Mouse (Mus musculus) stomach, embryonic 16.5 days (tissue): ENCODE results near the gene Sult4a1. TPM values are rescaled to one million over a fixed set of nuclear protein-coding genes. Genes with fewer than 3 reads are reported as not detected.

Experiments used
- ATAC-seq: fragments of 200-750 bp; cut with Nextera tagmentation; 2 replicates; pipeline ENCODE4 v1.8.0; 2017; ENCODE audit warnings: moderate number of reproducible peaks, moderate TSS enrichment; ENCODE audit not compliant: insufficient read depth, low FRiP score
- H3K27ac ChIP-seq: fragments of 300-500 bp; sonication (generic); 2 replicates; pipeline ENCODE4 v1.5.1; 2014; ENCODE audit warnings: low read length
- H3K27me3 ChIP-seq: fragments of 300-500 bp; sonication (generic); 2 replicates; pipeline ENCODE4 v1.6.1; 2014; ENCODE audit warnings: low read length, control low read depth, mixed read lengths; ENCODE audit not compliant: control insufficient read depth, insufficient read depth
- H3K36me3 ChIP-seq: fragments of 300-500 bp; sonication (generic); 2 replicates; pipeline ENCODE4 v1.6.1; 2014; ENCODE audit warnings: low read length; ENCODE audit not compliant: control insufficient read depth, insufficient read depth
- H3K4me1 ChIP-seq: fragments of 300-500 bp; sonication (generic); 2 replicates; pipeline ENCODE4 v1.6.1; 2014; ENCODE audit warnings: low read length, control low read depth, mixed read lengths; ENCODE audit not compliant: control insufficient read depth, insufficient read depth
- H3K4me2 ChIP-seq: fragments of 300-500 bp; sonication (generic); 2 replicates; pipeline ENCODE4 v1.6.1; 2014; ENCODE audit warnings: low read depth, low read length, mixed read lengths
- H3K4me3 ChIP-seq: fragments of 300-500 bp; sonication (generic); replicated peaks from 2 replicates; pipeline ENCODE4 v1.5.1; 2014; ENCODE audit warnings: mild to moderate bottlenecking, low read length
- H3K9ac ChIP-seq: fragments of 300-500 bp; sonication (generic); 2 replicates; pipeline ENCODE4 v1.6.1; 2014; ENCODE audit warnings: low read length
- H3K9me3 ChIP-seq: fragments of 300-500 bp; sonication (generic); replicated peaks from 2 replicates; pipeline ENCODE4 v1.6.1; 2016; ENCODE audit warnings: low read length, control low read depth; ENCODE audit not compliant: control insufficient read depth
- WGBS: fragments of 180-500 bp; shearing (Covaris S2); extraction: QIAGEN DNeasy Blood & Tissue Kit; methylation state at CpG from one replicate; pipeline ENCODE4 v1.1.7; 2014; 5-methylcytosine and 5-hydroxymethylcytosine counted together
- polyA plus RNA-seq: library from polyadenylated mRNA; unstranded; fragments of >200 nt; fragmentation: Nextera tagmentation; extraction: Ambion mirVana; gene quantifications from 2 replicates; pipeline ENCODE4 v1.2.1, GENCODE M21; 2015

Sult4a1 gene
- polyA plus RNA-seq, 1 experiment from 2014 or later = 5.2 TPM

DNA sequence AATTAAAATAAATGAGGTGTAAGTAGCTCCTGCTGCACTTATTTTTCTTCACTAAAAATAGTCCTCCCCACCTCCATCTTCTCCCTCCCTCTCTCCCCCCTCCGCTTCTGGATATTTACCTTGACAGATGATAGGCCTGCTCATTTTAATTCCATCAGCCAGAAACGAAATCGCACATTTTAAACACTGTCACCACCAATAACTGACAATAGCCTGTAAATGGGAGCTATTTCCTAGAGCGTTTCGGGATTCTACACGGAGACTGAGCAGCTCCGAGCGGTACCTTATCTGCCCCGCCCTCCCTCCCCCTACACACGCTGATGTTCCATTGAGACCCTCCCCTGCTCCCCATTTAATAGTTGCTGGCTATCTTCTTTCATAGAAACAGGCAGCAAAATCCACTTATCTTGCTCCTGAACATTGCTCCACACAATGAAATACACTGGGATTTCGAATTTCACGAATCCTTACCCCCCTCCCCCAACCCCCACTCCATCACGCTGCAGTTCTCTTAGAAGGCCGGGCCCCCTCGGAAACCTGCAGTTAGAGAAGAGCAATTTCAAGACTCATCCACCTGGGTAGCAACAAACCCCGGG is 36.0 kb downstream of the Sult4a1 start:
- H3K27ac ChIP-seq = no peak overlapping the region
- no peak overlapping the region for H3K9ac ChIP-seq
- peaks cover 22% of the 10 kb centered on the region for H3K27me3 ChIP-seq
- WGBS = 10% methylated on average over 16 of the region's 16 CpGs
- H3K4me1 ChIP-seq = no peaks in the 10 kb centered on the region; the same call in 1 of the 2 replicates
- 0 out of 2 replicates have a peak, but pooled peaks cover 4% of the 10 kb centered on the region for H3K9me3 ChIP-seq
- ATAC-seq = no peak
- no peaks in the 10 kb centered on the region for H3K36me3 ChIP-seq
- H3K4me3 ChIP-seq = no peak overlapping the region
- H3K4me2 ChIP-seq = no peak overlapping the region

DNA sequence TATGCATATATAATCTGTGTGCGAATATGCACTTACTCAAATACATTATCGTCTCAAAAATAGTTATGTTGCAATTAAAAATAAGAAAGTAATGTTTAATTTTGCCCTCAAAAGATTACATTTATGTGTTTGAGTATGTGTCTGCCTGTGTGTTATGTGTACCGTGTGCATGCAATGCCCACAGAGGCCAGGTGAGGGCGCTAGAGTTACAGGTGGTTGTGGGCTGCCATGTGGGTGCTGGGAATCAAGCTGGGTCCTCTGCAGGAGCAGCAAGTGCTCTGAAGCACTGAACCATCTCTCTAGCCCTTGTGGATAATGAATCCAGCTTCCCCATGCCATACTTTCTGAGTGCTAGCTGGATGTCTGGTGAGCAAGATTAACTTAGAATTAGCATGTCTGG is 39.9 kb downstream of the Sult4a1 start:
- no peaks in the 10 kb centered on the region; the same call in 1 of the 2 replicates for H3K4me1 ChIP-seq

DNA sequence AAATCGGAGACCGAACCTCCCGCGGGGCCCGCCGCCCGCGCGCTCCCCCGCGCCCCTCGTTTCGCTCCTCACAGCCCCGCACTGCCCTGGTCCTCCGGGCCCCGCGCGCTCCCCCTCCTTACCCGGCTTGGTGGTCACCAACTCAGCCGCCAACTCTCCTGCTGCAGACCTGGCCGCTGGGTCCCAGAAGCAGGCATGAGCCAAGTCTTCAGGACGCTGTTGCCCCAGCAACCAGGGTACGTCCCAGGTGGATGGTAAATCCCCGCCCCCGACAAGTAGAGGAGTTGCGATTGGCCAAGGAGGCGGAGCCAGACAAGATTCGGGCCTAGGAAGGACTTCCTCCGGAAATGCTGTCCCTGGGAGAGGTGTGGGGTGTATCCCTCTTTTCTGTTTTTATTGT is 40.4 kb downstream of the Sult4a1 start, which contains the start of gene Efcab6:
Gene Efcab6, minus strand, starts transcription at position 240 of the 400 bp plus-strand sequence.
- no peak within 1 kb of the TSS for H3K9ac ChIP-seq
- peak within 1 kb of the TSS; percentile 45 for H3K4me2 ChIP-seq
- no peaks in the 10 kb centered on the region; the same call in 1 of the 2 replicates for H3K4me1 ChIP-seq
- 0 out of 2 replicates have a peak within 1 kb of the TSS, but pooled peaks have one; percentile 0 for H3K4me3 ChIP-seq
- no peak within 1 kb of the TSS for H3K27ac ChIP-seq
- ATAC-seq = no peak
- H3K9me3 ChIP-seq = 0 out of 2 replicates have a peak, but pooled peaks cover 4% of the 10 kb centered on the region
- peaks cover 20% of the 10 kb centered on the region for H3K27me3 ChIP-seq
- WGBS = 3% methylated on average over 29 of the region's 29 CpGs
- H3K36me3 ChIP-seq = no peaks in the 10 kb centered on the region

More for the DNA sequence above, 39.9 kb downstream of the Sult4a1 start:
- Histone ChIP-seq H3K36me3 (no peaks in the 10 kb centered on the region), H3K4me3 (no peak overlapping the region), H3K27me3 (peaks cover 22% of the 10 kb centered on the region), H3K9ac (no peak overlapping the region), H3K27ac (no peak overlapping the region), H3K4me2 (no peak overlapping the region), H3K9me3 (0 out of 2 replicates have a peak, but pooled peaks cover 4% of the 10 kb centered on the region)
- no peak for ATAC-seq
- WGBS = 68% methylated on average over 4 of the region's 4 CpGs

DNA sequence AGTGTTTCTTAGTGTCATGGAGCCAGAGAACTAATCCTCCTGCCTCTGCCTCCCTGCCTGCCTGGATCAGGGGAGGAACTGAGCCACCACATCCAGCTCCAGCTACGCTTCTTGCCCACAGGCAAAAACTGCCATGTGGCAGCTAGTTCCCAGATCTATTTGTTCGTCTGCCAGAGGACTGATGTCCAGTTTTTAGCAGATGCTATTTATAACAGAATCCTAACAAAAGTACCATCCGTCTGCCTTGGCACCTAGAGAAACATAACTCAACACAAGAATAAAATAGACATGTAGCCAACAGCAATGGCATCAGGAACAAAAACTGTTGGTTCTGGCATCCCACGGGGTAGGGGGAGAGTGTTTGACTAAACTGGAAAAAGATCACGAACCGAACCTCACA is 46.7 kb downstream of the Sult4a1 start:
- Histone ChIP-seq H3K4me2 (no peak overlapping the region), H3K9ac (no peak overlapping the region), H3K9me3 (no peaks in the 10 kb centered on the region), H3K36me3 (no peaks in the 10 kb centered on the region), H3K4me1 (no peaks in the 10 kb centered on the region), H3K27me3 (peaks cover 7% of the 10 kb centered on the region; the same call in 1 of the 2 replicates), H3K4me3 (no peak overlapping the region), H3K27ac (no peak overlapping the region)
- no peak for ATAC-seq
- WGBS = 84% methylated on average over 6 of the region's 6 CpGs

DNA sequence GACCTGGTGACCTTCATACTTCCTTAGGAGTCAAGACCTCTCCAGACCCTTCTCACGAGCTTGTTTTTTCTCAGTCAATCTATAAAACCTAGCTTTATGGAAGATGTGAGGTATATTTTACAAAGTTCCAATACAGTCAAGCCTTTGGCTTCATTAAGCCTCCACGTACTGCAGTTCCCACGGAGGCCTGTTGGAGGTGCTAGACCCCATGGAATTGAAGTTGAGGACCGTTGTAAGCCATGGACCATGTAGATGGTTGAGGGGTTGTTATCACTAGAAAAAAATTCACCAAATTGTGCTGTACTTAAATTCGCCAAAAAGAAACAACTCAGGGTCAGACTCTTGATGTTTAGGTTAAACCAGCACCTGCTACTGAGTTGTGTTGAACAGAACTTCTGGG is 49.5 kb downstream of the Sult4a1 start:
- WGBS = 66% methylated on average over 5 of the region's 5 CpGs
- Histone ChIP-seq H3K9ac (no peak overlapping the region), H3K4me2 (no peak overlapping the region), H3K9me3 (no peaks in the 10 kb centered on the region), H3K4me3 (no peak overlapping the region), H3K27me3 (peaks cover 7% of the 10 kb centered on the region; the same call in 1 of the 2 replicates), H3K36me3 (no peaks in the 10 kb centered on the region), H3K27ac (no peak overlapping the region), H3K4me1 (no peaks in the 10 kb centered on the region)
- no peak for ATAC-seq

DNA sequence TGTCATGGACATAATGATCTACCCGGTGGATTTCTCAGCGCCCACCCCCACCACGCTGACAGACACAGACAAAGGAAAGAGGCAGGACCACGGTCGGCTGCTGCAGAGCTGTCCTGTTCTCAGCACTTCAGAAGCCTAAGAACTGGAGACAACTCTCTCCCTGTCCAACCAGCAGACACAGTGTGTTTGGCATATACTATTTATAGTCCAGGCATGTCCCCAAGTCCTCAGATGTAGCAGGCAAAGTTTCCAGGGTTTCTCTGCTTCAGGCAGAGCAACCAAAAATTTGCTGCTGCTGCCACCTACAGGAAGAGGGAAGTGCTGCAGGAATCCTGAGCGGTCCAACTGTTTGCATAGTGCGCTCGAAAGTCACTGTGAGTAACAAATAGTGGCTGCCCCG is 51.7 kb downstream of the Sult4a1 start:
- H3K4me3 ChIP-seq = no peak overlapping the region
- WGBS = 37% methylated on average over 9 of the region's 9 CpGs
- H3K9ac ChIP-seq = no peak overlapping the region
- H3K4me1 ChIP-seq = no peaks in the 10 kb centered on the region
- no peak overlapping the region for H3K4me2 ChIP-seq
- H3K9me3 ChIP-seq = no peaks in the 10 kb centered on the region
- peaks cover 7% of the 10 kb centered on the region; the same call in 1 of the 2 replicates for H3K27me3 ChIP-seq
- no peaks in the 10 kb centered on the region for H3K36me3 ChIP-seq
- peak; percentile 71; the same call in 1 of the 2 replicates for ATAC-seq
- no peak overlapping the region for H3K27ac ChIP-seq

DNA sequence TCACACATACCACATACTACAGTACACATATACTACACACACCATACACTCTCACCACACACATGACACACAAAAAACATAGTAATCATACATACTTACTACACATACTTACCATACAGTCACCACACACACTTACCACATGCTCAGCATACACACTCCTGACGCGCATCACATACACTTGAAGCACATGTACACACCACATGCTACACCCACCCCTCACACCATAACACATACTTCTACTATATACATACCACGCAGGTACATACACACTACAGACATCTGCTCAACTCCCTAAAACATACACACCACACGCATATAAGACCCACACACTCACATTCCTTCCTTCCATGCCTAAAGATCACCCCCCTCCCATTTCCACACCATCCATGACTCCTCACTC is 52.3 kb downstream of the Sult4a1 start:
- H3K4me1 ChIP-seq = no peaks in the 10 kb centered on the region
- no peak for ATAC-seq
- H3K9ac ChIP-seq = no peak overlapping the region
- WGBS = 89% methylated on average over 4 of the region's 4 CpGs
- H3K27me3 ChIP-seq = peaks cover 7% of the 10 kb centered on the region; the same call in 1 of the 2 replicates
- H3K36me3 ChIP-seq = no peaks in the 10 kb centered on the region
- H3K9me3 ChIP-seq = no peaks in the 10 kb centered on the region
- no peak overlapping the region for H3K4me3 ChIP-seq
- H3K27ac ChIP-seq = no peak overlapping the region
- H3K4me2 ChIP-seq = no peak overlapping the region

DNA sequence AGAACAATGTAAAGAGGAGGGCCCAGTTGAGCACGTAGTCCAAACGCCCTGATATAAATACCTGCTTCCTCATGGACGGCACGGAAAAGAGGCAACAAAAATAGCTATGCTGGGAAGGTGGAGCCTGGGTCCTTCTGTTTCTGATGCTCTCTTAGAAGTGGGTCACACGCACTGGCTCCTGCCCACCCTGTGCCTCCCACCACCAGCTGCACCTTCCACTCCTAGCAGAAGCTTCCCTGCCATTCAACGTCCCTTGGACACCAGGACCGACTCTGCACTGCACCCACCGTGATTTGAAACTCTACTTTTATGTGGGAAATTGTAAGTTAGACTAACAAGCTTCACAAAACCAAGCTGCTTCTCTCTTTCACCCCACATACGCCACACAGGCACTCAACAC is 53.2 kb downstream of the Sult4a1 start:
- WGBS = 76% methylated on average over 9 of the region's 9 CpGs
- Histone ChIP-seq H3K4me3 (no peak overlapping the region), H3K9ac (no peak overlapping the region), H3K27me3 (peaks cover 7% of the 10 kb centered on the region; the same call in 1 of the 2 replicates), H3K27ac (no peak overlapping the region), H3K4me1 (no peaks in the 10 kb centered on the region), H3K9me3 (no peaks in the 10 kb centered on the region), H3K4me2 (no peak overlapping the region), H3K36me3 (no peaks in the 10 kb centered on the region)
- ATAC-seq = no peak

DNA sequence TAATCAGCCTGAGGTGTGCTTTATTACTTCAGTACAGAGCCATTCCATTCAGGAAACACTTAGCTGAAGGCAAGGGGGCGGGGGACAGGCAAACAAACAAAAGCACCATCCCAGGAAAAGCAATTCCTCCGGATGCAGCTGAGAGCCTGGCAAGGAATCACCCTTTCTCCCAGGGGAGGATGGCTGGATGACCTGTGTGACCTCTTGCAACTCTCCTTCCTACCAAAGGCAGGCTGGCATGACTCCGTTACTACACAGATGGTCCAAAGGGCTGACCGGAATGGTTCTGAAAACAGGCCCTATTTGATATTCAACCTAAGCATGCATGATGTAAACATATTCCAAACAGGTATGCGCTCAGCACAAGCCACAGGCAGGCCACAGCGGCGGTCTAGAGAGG is 56.0 kb downstream of the Sult4a1 start:
- H3K9me3 ChIP-seq = peaks cover 1% of the 10 kb centered on the region; the same call in 1 of the 2 replicates
- H3K4me1 ChIP-seq = no peaks in the 10 kb centered on the region
- peaks cover under 1% of the 10 kb centered on the region; the same call in 1 of the 2 replicates for H3K27me3 ChIP-seq
- ATAC-seq = no peak
- no peak overlapping the region for H3K4me3 ChIP-seq
- no peak overlapping the region for H3K4me2 ChIP-seq
- H3K27ac ChIP-seq = no peak overlapping the region
- no peak overlapping the region for H3K9ac ChIP-seq
- no peaks in the 10 kb centered on the region for H3K36me3 ChIP-seq
- WGBS = 61% methylated on average over 7 of the region's 7 CpGs
